Mouse (Mus musculus) limb, embryonic 14.5 days (tissue): Measurements from ENCODE around the gene Olfr1443. TPM values are rescaled to one million over a fixed set of nuclear protein-coding genes. Genes with fewer than 3 reads are reported as not detected.

Experiments used
- ATAC-seq: fragments of 200-750 bp; cut with Nextera tagmentation; 2 replicates; pipeline ENCODE4 v1.8.0; 2017; ENCODE audit warnings: low read depth, moderate number of reproducible peaks, moderate TSS enrichment; ENCODE audit not compliant: low FRiP score
- DNase-seq: peaks from one replicate; pipeline ENCODE4 v3.0.0-alpha.2; 2015; ENCODE audit warnings: low spot score
- H3K27ac ChIP-seq: fragments of 300-500 bp; sonication (generic); replicated peaks from 2 replicates; pipeline ENCODE4 v1.5.1; 2014; ENCODE audit warnings: low read depth, mild to moderate bottlenecking, low read length, moderate library complexity, mixed read lengths
- H3K27me3 ChIP-seq: fragments of 300-500 bp; sonication (generic); 2 replicates; pipeline ENCODE4 v1.6.1; 2014; ENCODE audit warnings: low read length, mixed read lengths; ENCODE audit not compliant: control insufficient read depth, insufficient read depth
- H3K36me3 ChIP-seq: fragments of 300-500 bp; sonication (generic); 2 replicates; pipeline ENCODE4 v1.6.1; 2014; ENCODE audit warnings: mild to moderate bottlenecking, low read length, moderate library complexity, mixed read lengths; ENCODE audit not compliant: control insufficient read depth, insufficient read depth
- H3K4me1 ChIP-seq: fragments of 300-500 bp; sonication (generic); 2 replicates; pipeline ENCODE4 v1.6.1; 2014; ENCODE audit warnings: antibody characterized with exemption, low read length, mixed read lengths; ENCODE audit not compliant: control insufficient read depth, insufficient read depth
- H3K4me2 ChIP-seq: fragments of 300-500 bp; sonication (generic); replicated peaks from 2 replicates; pipeline ENCODE4 v1.6.1; 2014; ENCODE audit warnings: low read depth, mild to moderate bottlenecking, low read length, moderate library complexity; ENCODE audit not compliant: severe bottlenecking
- H3K4me3 ChIP-seq: fragments of 300-500 bp; sonication (generic); replicated peaks from 2 replicates; pipeline ENCODE4 v1.5.1; 2014; ENCODE audit warnings: low read length
- H3K9ac ChIP-seq: fragments of 300-500 bp; sonication (generic); 2 replicates; pipeline ENCODE4 v1.6.1; 2014; ENCODE audit warnings: mild to moderate bottlenecking, low read depth, low read length, moderate library complexity; ENCODE audit not compliant: severe bottlenecking
- H3K9me3 ChIP-seq: fragments of 300-500 bp; sonication (generic); 2 replicates; pipeline ENCODE4 v1.6.1; 2016; ENCODE audit warnings: low read length; ENCODE audit not compliant: control insufficient read depth
- POLR2A ChIP-seq: fragments of 200-500 bp; IDR thresholded peaks from 2 replicates; pipeline ENCODE4 v1.8.0; 2012; ENCODE audit warnings: inconsistent platforms, mild to moderate bottlenecking, moderate library complexity, borderline replicate concordance; ENCODE audit not compliant: insufficient read depth, insufficient read length; ENCODE audit errors: extremely low read depth
- WGBS: fragments of 180-500 bp; shearing (Covaris S2); extraction: QIAGEN DNeasy Blood & Tissue Kit; methylation state at CpG from one replicate; pipeline ENCODE4 v1.1.7; 2014; 5-methylcytosine and 5-hydroxymethylcytosine counted together
- polyA plus RNA-seq, 2 experiments: library from polyadenylated mRNA; depleted of rRNA in 1 of 2; stranded (reverse) in 1 of 2; unstranded in 1 of 2; fragments of >200 nt; fragmentation: Nextera tagmentation in 1 of 2; extraction: Ambion mirVana in 1 of 2; gene quantifications; 2 replicates each; pipeline versions ENCODE4 v1.2.1 to v1.2.3; 2012 to 2014

Olfr1443 gene
- polyA plus RNA-seq, 2 experiments, result not detected

GRCm38 (mm10) chr19:12731950-12732349 is 54.0 kb downstream of the Olfr1443 start:
- TF ChIP-seq POLR2A, result no peak
- Histone ChIP-seq H3K27me3 (no peaks in the 10 kb centered on the region), H3K4me1 (no peaks in the 10 kb centered on the region), H3K4me3 (no peak overlapping the region), H3K4me2 (no peak overlapping the region), H3K9me3 (no peaks in the 10 kb centered on the region), H3K9ac (no peak overlapping the region), H3K36me3 (no peaks in the 10 kb centered on the region), H3K27ac (no peak overlapping the region)
- WGBS, result 78% methylated on average over 2 of the region's 2 CpGs
- no peak for DNase-seq
- ATAC-seq, result no peak

Other genes with a start within 250 kb of the Olfr1443 start
- 3.5 and 3.6 TPM in 2 replicates for gene Mpeg1, start 217.3 kb upstream of the Olfr1443 start, polyA plus RNA-seq (2012; rRNA removed)
- 0.92 and 1.00 TPM in 2 replicates for gene Mpeg1, start 217.3 kb upstream of the Olfr1443 start, polyA plus RNA-seq (2014; fragmentation: Nextera tagmentation; extraction: Ambion mirVana)
- 10.3 and 10.6 TPM in 2 replicates for gene Dtx4, start 176.7 kb upstream of the Olfr1443 start, polyA plus RNA-seq (2012; rRNA removed)
- gene Dtx4, start 176.7 kb upstream of the Olfr1443 start, polyA plus RNA-seq (2014; fragmentation: Nextera tagmentation; extraction: Ambion mirVana), result 10.4 TPM in 2 replicates
- gene Fam111a, start 132.4 kb upstream of the Olfr1443 start, polyA plus RNA-seq (2012; rRNA removed), result 11.0 and 17.1 TPM in 2 replicates
- gene Fam111a, start 132.4 kb upstream of the Olfr1443 start, polyA plus RNA-seq (2014; fragmentation: Nextera tagmentation; extraction: Ambion mirVana), result 23.8 and 25.1 TPM in 2 replicates
- 0.04 and 0.08 TPM in 2 replicates for gene Gm4952, start 78.1 kb upstream of the Olfr1443 start, polyA plus RNA-seq (2012; rRNA removed)
- 0.33 TPM in 1 of 2 replicates, not detected in the other for gene Gm4952, start 78.1 kb upstream of the Olfr1443 start, polyA plus RNA-seq (2014; fragmentation: Nextera tagmentation; extraction: Ambion mirVana)
- 0.04 TPM in 1 of 2 replicates, not detected in the other for gene Glyat, start 44.8 kb upstream of the Olfr1443 start, polyA plus RNA-seq (2012; rRNA removed)
- gene Glyat, start 44.8 kb upstream of the Olfr1443 start, polyA plus RNA-seq (2014; fragmentation: Nextera tagmentation; extraction: Ambion mirVana), result not detected in 2 replicates
- gene Olfr1442, start 7.7 kb upstream of the Olfr1443 start, polyA plus RNA-seq (2012; rRNA removed), result not detected in 2 replicates
- gene Olfr1442, start 7.7 kb upstream of the Olfr1443 start, polyA plus RNA-seq (2014; fragmentation: Nextera tagmentation; extraction: Ambion mirVana), result not detected in 2 replicates
- gene Keg1, start 17.7 kb downstream of the Olfr1443 start, polyA plus RNA-seq (2012; rRNA removed), result not detected in 2 replicates
- not detected in 2 replicates for gene Keg1, start 17.7 kb downstream of the Olfr1443 start, polyA plus RNA-seq (2014; fragmentation: Nextera tagmentation; extraction: Ambion mirVana)
- gene Cntf, start 87.5 kb downstream of the Olfr1443 start, polyA plus RNA-seq (2012; rRNA removed), result 1.7 and 2.6 TPM in 2 replicates
- 0.22 and 0.66 TPM in 2 replicates for gene Cntf, start 87.5 kb downstream of the Olfr1443 start, polyA plus RNA-seq (2014; fragmentation: Nextera tagmentation; extraction: Ambion mirVana)
- gene Zfp91, start 118.0 kb downstream of the Olfr1443 start, polyA plus RNA-seq (2012; rRNA removed), result 28.5 and 30.4 TPM in 2 replicates
- 10.3 and 11.5 TPM in 2 replicates for gene Zfp91, start 118.0 kb downstream of the Olfr1443 start, polyA plus RNA-seq (2014; fragmentation: Nextera tagmentation; extraction: Ambion mirVana)
- 4.0 and 4.1 TPM in 2 replicates for gene Lpxn, start 118.1 kb downstream of the Olfr1443 start, polyA plus RNA-seq (2012; rRNA removed)
- 3.7 and 4.8 TPM in 2 replicates for gene Lpxn, start 118.1 kb downstream of the Olfr1443 start, polyA plus RNA-seq (2014; fragmentation: Nextera tagmentation; extraction: Ambion mirVana)
- not detected in 2 replicates for gene Gm5244, start 168.6 kb downstream of the Olfr1443 start, polyA plus RNA-seq (2012; rRNA removed)
- gene Gm5244, start 168.6 kb downstream of the Olfr1443 start, polyA plus RNA-seq (2014; fragmentation: Nextera tagmentation; extraction: Ambion mirVana), result not detected in 2 replicates
- not detected in 2 replicates for gene Olfr1444, start 179.2 kb downstream of the Olfr1443 start, polyA plus RNA-seq (2012; rRNA removed)
- gene Olfr1444, start 179.2 kb downstream of the Olfr1443 start, polyA plus RNA-seq (2014; fragmentation: Nextera tagmentation; extraction: Ambion mirVana), result not detected in 2 replicates
- not detected in 2 replicates for gene Olfr1445, start 205.7 kb downstream of the Olfr1443 start, polyA plus RNA-seq (2012; rRNA removed)
- gene Olfr1445, start 205.7 kb downstream of the Olfr1443 start, polyA plus RNA-seq (2014; fragmentation: Nextera tagmentation; extraction: Ambion mirVana), result not detected in 2 replicates
- gene Olfr1446, start 215.4 kb downstream of the Olfr1443 start, polyA plus RNA-seq (2012; rRNA removed), result not detected in 2 replicates
- gene Olfr1446, start 215.4 kb downstream of the Olfr1443 start, polyA plus RNA-seq (2014; fragmentation: Nextera tagmentation; extraction: Ambion mirVana), result not detected in 2 replicates
- not detected in 2 replicates for gene Olfr1447, start 225.6 kb downstream of the Olfr1443 start, polyA plus RNA-seq (2012; rRNA removed)
- not detected in 2 replicates for gene Olfr1447, start 225.6 kb downstream of the Olfr1443 start, polyA plus RNA-seq (2014; fragmentation: Nextera tagmentation; extraction: Ambion mirVana)
- not detected in 2 replicates for gene Olfr1448, start 246.3 kb downstream of the Olfr1443 start, polyA plus RNA-seq (2012; rRNA removed)
- not detected in 2 replicates for gene Olfr1448, start 246.3 kb downstream of the Olfr1443 start, polyA plus RNA-seq (2014; fragmentation: Nextera tagmentation; extraction: Ambion mirVana)